Mouse (Mus musculus): ENCODE data around the gene Olfr1499.
A peak's percentile ranks its signal among the peaks of the same experiment; 100 is the strongest.
"Not testable (repeated sequence)": the region's sequence is repeated elsewhere in the genome, so short reads cannot be mapped to it uniquely, and the experiment has no call there.

The Olfr1499 gene

DNA sequence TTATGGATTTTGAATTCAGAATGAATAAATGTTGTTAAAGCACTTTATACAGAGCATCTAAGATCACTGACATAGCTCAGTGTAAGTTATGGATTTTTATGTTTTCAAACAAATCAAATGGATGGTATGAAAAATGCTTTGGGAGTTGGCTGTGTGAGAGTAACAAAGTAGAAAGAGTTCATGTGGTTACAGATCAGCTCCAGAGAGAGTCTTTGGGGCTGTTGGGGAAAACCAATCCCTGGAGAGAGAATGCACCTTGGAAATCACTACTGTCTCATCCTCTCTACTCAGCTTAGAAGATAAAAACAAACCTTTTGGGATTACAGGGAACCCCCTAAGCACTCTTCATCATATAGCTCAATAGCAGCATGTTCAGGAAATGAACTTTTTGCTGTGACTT lies at the start of gene Olfr1499:
Gene Olfr1499 (minus strand): TSS at position 101 of the 400 bp plus-strand sequence.
- no peak for DNase-seq

DNA sequence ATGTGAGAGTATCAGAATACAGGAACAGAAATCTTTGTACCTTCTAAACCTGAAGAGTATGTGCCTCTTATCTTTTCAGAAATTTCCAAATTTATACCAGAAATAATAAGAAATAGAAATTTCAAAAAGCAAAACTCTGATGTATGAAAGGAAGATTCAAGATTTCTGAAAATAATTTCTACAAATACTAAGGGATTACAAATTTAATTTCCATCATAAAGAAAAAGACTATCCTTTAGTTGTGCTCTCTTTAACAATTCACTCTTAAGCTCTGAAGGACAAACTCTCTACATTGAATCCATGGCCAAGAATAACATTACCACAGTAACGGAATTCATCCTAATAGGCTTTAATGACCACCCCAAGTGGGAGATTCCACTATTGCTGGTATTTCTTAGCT lies 42.2 kb upstream of the Olfr1499 start, which contains the start of gene Olfr1502:
Gene Olfr1502 (plus strand): TSS at position 301 of the 400 bp plus-strand sequence.
- DNase-seq = no peak

DNA sequence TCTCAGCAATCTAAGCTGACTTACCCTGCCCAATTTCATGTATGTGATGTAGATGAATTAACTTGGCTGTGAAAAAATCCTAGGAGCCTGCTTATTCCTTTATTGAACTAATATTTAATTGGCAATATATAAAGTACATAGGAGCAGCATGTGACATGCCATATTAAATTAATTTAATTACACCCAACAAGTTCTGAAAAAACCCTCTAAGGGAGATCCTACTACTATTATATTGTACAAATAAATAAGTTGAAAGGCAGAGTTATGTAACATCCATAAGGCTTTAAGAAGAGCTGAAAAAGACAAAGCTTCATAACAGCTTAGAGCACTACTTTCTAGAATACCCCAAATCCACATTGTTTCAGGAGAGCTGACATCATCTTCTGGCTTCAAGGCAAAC lies 31.3 kb upstream of the Olfr1499 start, which contains the start of gene Olfr1501:
Gene Olfr1501 (minus strand): TSS at position 101 of the 400 bp plus-strand sequence.
- not testable (repeated sequence) for DNase-seq

DNA sequence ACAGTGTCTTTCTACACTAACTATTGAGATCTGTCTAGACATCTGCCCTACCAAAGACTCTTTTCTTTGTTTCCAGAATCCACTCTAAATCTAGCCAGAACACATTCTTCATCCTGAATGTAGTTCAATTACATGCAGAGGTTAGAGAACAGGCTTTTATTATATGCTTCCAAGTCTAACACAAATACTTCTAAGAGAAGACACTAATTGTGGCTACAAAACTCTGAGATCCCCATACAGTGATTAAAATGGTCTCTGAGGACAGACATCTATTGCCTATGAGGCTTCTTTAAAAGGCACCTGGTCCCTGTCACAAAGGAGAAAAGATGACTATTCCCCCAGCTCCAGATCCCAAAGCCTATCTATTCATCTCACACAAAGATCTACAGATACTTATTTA lies 11.1 kb upstream of the Olfr1499 start, which contains the start of gene Olfr1500:
Gene Olfr1500 (minus strand): TSS at position 101 of the 400 bp plus-strand sequence.
- no peak for DNase-seq

DNA sequence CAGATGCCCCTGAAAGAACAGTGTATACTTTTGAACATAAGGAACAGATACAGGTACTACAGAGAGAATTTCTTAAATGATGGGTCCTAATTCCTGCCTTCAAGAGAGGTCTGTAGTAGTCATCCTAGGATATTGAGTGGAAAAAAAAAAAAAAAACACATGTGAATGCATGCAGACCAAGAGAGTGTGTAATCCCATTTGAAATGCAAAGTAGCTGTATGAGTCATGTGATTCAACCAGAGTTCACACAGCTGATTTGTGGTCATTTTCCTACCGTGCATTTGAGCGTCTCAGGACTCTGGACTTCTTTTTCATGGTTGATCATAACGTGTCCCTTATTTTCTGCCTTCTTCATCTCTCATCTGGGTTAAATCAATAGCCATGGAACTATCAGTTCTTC lies 9.2 kb upstream of the Olfr1499 start:
- DNase-seq = no peak

DNA sequence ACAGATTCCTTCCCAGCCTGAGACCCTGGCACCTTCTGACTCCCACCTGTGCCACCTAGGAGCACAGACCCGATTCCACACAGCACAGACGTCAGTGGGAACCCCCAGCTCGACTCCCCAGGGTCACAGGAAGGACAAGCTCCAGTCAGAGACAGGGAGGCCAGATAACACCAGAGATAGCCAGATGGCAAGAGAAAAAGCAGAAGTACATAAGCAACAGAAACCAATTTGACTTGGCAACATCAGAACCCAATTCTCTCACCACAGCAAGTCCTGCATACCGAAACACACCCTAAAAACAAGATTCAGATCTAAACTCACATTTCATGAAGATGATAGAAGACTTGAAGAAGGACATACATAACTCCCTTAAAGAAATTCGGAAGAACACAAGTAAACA lies 1.6 kb upstream of the Olfr1499 start:
- DNase-seq = peak; percentile 81

DNA sequence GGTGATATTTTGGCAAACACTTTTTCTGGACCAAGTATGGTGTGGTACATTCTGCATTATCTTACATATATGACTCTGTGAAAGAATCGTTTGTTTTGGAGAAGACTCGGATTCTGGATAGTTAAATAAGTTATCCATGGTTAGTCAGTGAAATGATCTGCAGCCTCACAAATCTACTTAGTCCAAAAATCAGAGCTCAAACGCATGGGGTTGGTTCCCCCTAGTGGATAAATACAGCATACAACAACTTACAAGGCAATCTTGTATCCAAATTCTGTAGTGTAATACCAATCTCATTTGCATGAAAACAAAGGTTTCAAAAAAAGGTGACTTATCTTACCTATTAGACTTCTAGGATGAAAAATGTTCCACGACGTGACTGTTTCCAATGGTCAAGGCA lies 420 bp downstream of the Olfr1499 start:
- DNase-seq = no peak

DNA sequence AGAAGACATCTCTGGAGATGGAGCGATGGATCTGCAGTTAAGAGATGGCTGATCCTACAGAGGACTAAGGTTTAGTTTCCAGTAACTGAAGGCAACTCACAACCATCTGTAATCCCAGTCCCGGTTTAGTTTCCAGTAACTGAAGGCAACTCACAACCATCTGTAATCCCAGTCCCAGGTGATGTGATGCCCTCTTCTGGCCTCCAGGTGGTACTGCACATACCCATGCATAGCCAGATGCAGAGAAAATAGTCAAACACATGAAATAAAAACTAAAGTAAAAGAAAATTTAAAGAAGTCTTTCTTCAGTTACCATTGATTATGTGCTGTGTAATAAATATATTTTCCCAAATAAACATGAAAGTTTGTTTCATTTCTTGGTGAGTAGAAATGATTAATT lies 6.4 kb downstream of the Olfr1499 start:
- DNase-seq = no peak

DNA sequence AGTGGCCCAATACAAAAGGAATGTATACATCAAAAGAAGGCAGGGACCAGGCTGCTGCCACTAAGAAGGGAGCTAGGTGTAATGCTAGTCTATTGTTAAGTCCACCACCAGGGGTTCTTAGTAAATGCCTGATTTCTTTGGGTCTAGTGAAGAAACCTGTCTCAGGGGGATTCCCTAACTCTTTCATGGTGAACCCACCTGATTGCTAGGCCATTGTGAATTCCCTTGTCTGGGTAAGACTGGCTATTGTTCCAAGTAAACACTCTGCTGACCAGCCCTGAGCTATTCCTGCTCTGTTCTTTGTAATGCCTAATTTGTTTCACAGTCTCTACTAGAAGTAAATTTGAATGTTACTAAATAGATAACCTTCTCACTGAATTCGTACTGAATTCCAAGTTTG lies 13.8 kb downstream of the Olfr1499 start:
- not testable (repeated sequence) for DNase-seq

DNA sequence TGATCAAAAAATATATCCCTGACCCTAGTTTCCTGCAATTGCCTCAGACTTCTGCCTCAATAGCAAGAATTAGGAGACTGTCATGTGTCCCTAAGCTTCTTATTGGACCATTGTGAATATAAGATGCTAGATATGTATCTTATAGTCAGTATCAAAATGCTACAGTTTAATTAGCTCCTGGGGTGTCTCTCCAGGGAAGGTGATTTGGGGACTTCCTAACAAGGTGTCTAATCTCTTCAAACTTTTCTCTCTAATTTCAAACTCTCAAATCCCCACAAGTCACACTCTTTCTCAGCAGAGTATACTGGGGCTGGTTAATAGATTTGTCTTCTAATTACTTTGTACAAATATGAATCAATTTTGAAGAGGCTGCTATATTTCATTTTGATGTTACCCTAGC lies 21.1 kb downstream of the Olfr1499 start, which contains the start of gene Olfr1497:
Gene Olfr1497 (minus strand): TSS at position 101 of the 400 bp plus-strand sequence.
- DNase-seq = no peak

DNA sequence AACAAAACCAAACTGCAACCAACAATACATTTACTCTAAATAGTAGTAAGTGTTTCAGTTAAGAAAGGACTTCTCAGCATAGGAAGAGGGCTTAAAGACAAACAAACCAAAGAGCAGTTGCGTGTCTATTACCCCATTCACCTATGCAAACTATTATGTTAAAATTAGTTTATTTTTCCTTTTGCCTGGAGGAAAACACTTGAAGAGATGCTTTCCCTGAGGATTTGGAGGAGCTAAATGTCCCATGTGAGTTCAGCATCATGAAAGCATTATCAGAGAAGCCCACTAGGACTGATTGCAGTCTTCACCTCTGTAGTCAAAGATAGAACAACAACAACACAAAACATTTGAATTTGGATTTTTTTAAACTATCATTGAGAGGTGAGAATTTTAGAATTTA lies 41.7 kb downstream of the Olfr1499 start, which contains the start of gene Olfr1496:
Gene Olfr1496 (plus strand): TSS at position 301 of the 400 bp plus-strand sequence.
- DNase-seq = no peak

DNA sequence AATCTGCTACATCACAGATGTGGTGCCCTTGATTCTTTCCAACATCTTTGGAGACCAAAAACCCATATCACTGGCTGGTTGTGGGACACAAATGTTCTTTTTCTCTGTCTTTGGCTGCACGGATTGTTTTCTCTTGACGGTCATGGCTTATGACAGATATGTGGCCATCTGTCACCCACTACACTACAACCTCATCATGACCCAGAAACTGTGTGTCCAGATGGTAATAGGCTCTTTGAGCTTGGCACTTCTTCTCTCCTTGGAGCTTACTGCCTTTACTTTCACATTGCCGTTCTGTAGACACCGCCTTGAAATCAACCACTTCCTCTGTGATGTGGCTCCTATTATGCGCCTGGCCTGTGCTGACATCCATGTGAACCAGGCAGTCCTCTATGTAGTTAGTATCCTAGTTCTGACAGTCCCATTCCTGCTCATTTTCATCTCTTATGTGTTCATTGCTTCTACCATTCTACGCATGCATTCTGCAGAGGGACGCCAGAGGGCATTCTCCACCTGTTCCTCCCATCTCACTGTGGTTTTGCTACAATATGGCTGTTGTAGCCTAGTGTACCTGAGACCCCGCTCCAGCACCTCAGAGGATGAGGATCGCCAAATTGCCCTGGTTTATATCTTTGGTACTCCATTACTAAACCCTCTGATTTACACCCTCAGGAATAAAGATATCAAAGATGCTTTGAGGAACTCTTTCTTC lies 50.5 kb downstream of the Olfr1499 start:
- DNase-seq = peak; percentile 59

DNA sequence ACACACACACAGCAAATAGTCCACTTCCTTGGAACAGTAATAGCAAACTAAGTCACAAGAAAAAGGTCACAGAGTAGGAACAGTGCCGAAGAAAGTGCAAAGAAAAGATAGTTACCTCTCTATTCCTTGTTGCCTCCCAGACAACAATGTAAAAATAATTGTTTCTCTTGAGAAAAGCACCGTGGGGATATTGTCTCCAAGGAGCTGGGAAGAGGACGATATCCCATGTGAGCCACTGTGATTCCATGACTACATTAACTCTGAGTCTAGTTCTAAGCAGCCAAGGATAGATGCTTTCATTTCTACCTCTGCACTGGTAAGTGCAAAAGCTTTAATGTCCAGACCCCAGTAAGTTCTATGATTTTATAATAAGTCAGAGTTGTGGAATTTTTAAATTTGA lies 54.9 kb downstream of the Olfr1499 start, which contains the start of gene Olfr1495:
Gene Olfr1495 (plus strand): TSS at position 301 of the 400 bp plus-strand sequence.
- DNase-seq = no peak
